Mouse (Mus musculus): Measurements from ENCODE around the gene Kcnn3. TPM values are rescaled to one million over a fixed set of nuclear protein-coding genes. Genes with fewer than 3 reads are reported as not detected.

The Kcnn3 gene
- polyA plus RNA-seq, 1 experiment from 2014 or later, result 4.4 TPM

DNA sequence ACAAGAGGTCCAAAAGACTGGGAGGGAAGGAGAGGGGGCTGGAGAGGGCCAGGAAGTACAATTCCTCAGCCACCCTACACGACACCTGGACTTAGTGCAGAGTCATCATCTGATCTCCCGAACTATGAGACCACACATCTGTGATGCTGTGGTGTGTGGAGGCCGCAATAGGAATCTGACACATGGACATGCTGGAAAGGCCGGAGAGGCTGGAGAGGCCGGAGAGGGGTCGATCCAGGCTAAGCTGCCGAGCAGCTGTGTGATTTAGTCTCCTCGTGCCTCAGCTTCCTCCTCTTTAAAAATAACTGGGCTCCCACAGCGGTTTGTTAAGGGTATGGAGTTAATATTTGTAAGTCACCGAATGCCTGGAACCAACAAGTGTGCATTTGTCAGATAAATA lies 73.6 kb downstream of the Kcnn3 start:
- H3K4me2 ChIP-seq (replicated peaks; ENCODE audit: low read depth, low read length), result no peak overlapping the region
- H3K4me1 ChIP-seq (ENCODE audit: control insufficient read depth, insufficient read depth, low read length), result 0 out of 2 replicates have a peak, but pooled peaks cover 10% of the 10 kb centered on the region
- H3K27me3 ChIP-seq (ENCODE audit: control insufficient read depth, insufficient read depth, low read length), result no peaks in the 10 kb centered on the region
- ATAC-seq (ENCODE audit: insufficient number of reproducible peaks, insufficient read depth, low FRiP score, low read depth), result no peak
- no peaks in the 10 kb centered on the region for H3K36me3 ChIP-seq (ENCODE audit: control insufficient read depth, insufficient read depth, low read length)
- no peak overlapping the region for H3K4me3 ChIP-seq (ENCODE audit: low read depth, low read length)
- no peak overlapping the region for H3K9ac ChIP-seq (replicated peaks; ENCODE audit: low read depth, low read length)
- H3K9me3 ChIP-seq (ENCODE audit: control insufficient read depth, low read depth, low read length), result no peaks in the 10 kb centered on the region
- WGBS, result 52% methylated on average over 10 of the region's 10 CpGs
- H3K27ac ChIP-seq (ENCODE audit: low read length), result no peak overlapping the region

DNA sequence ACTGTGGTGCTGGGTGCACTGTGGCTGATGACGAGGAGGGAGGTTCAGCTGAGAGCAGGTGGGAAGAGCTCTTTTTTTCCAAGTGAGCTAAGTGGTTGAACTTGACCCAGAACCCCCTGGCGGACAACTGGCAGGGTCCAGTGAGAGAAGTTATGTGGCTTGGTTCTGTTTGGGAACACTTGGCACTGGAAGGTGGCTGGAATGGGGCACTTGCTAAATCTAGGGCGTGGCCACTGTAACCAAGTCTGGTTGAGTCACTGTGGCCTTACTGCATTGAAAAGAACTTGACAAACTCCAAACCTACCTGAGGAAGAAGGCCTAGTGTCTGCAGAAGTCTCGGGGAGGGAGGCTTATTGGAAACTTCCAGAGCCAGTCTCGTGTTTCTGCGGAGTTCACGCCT lies 78.4 kb downstream of the Kcnn3 start:
- 93% methylated on average over 7 of the region's 7 CpGs for WGBS
- Histone ChIP-seq H3K36me3 (ENCODE audit: control insufficient read depth, insufficient read depth, low read length) (no peaks in the 10 kb centered on the region), H3K4me2 (replicated peaks; ENCODE audit: low read depth, low read length) (no peak overlapping the region), H3K27me3 (ENCODE audit: control insufficient read depth, insufficient read depth, low read length) (no peaks in the 10 kb centered on the region), H3K27ac (ENCODE audit: low read length) (no peak overlapping the region), H3K4me1 (ENCODE audit: control insufficient read depth, insufficient read depth, low read length) (no peaks in the 10 kb centered on the region), H3K4me3 (ENCODE audit: low read depth, low read length) (no peak overlapping the region), H3K9me3 (ENCODE audit: control insufficient read depth, low read depth, low read length) (no peaks in the 10 kb centered on the region), H3K9ac (replicated peaks; ENCODE audit: low read depth, low read length) (no peak overlapping the region)
- no peak for ATAC-seq (ENCODE audit: insufficient number of reproducible peaks, insufficient read depth, low FRiP score, low read depth)

DNA sequence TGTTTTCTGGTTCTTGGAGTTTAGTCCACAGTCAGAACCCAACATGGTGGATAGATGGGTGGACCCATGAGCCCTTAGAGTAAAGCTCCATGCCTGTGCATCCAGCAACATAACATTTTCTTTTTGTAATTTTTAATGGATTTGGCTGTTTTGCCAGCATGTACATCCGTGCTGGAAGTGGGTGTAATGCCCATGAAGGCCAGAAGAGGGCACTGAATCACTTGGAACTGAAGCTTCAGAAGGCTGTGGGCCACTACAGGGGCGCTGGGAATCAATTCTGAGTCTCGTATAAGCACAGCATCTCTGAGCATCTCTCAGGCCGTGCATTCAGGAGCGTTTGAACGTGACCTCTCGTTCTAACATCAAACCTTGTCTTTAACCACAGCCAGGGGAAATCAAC lies 79.0 kb downstream of the Kcnn3 start:
- Histone ChIP-seq H3K36me3 (ENCODE audit: control insufficient read depth, insufficient read depth, low read length) (no peaks in the 10 kb centered on the region), H3K27ac (ENCODE audit: low read length) (no peak overlapping the region), H3K27me3 (ENCODE audit: control insufficient read depth, insufficient read depth, low read length) (no peaks in the 10 kb centered on the region), H3K4me3 (ENCODE audit: low read depth, low read length) (no peak overlapping the region), H3K4me1 (ENCODE audit: control insufficient read depth, insufficient read depth, low read length) (no peaks in the 10 kb centered on the region), H3K4me2 (replicated peaks; ENCODE audit: low read depth, low read length) (no peak overlapping the region), H3K9me3 (ENCODE audit: control insufficient read depth, low read depth, low read length) (no peaks in the 10 kb centered on the region), H3K9ac (replicated peaks; ENCODE audit: low read depth, low read length) (no peak overlapping the region)
- WGBS, result 95% methylated on average over 7 of the region's 7 CpGs
- no peak for ATAC-seq (ENCODE audit: insufficient number of reproducible peaks, insufficient read depth, low FRiP score, low read depth)

DNA sequence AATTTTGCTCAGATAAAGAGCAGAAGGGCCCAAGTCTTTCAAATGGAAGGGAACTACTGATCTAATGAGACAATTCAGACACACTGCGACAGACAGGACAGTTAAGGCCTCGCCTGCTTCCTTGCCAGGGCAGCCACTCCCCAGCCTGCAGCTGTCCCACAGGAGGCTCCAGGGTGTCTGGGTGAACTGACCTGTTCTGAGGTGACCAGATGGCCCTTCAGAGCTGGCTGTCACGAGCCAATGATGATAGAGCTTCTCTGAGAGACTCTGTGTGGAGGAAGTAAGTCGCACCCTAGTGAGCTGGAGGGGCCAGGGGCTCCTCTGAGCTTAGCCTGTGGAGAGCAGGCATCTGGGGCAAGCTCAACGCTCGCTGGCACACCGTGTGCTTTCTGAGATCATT lies 81.1 kb downstream of the Kcnn3 start:
- Histone ChIP-seq H3K9me3 (ENCODE audit: control insufficient read depth, low read depth, low read length) (no peaks in the 10 kb centered on the region), H3K27ac (ENCODE audit: low read length) (no peak overlapping the region), H3K4me3 (ENCODE audit: low read depth, low read length) (no peak overlapping the region), H3K4me1 (ENCODE audit: control insufficient read depth, insufficient read depth, low read length) (no peaks in the 10 kb centered on the region), H3K9ac (replicated peaks; ENCODE audit: low read depth, low read length) (no peak overlapping the region), H3K4me2 (replicated peaks; ENCODE audit: low read depth, low read length) (no peak overlapping the region), H3K36me3 (ENCODE audit: control insufficient read depth, insufficient read depth, low read length) (no peaks in the 10 kb centered on the region), H3K27me3 (ENCODE audit: control insufficient read depth, insufficient read depth, low read length) (no peaks in the 10 kb centered on the region)
- no peak for ATAC-seq (ENCODE audit: insufficient number of reproducible peaks, insufficient read depth, low FRiP score, low read depth)
- WGBS, result 38% methylated on average over 7 of the region's 7 CpGs

DNA sequence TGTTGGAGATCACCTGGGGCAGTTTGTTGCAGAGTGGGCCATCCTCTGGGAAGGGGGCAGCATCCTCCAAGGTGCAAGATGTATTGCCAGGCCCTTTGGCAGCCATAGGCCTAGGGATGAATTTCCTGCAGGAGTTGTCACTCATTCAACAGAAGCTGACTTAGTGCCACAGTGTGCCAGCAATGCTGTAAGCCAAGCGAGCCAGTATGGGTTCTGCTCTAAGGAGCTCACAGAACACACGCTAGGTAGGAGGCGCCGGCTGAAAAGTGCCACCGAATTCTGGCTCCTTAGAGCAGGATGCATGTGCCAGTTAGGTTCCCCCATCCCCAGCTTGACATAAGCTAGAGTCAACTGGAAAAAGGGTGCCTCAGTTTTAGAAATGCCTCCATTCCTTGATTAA lies 83.3 kb downstream of the Kcnn3 start:
- Histone ChIP-seq H3K27me3 (ENCODE audit: control insufficient read depth, insufficient read depth, low read length) (no peaks in the 10 kb centered on the region), H3K36me3 (ENCODE audit: control insufficient read depth, insufficient read depth, low read length) (no peaks in the 10 kb centered on the region), H3K4me3 (ENCODE audit: low read depth, low read length) (no peak overlapping the region), H3K27ac (ENCODE audit: low read length) (no peak overlapping the region), H3K4me1 (ENCODE audit: control insufficient read depth, insufficient read depth, low read length) (no peaks in the 10 kb centered on the region), H3K9me3 (ENCODE audit: control insufficient read depth, low read depth, low read length) (no peaks in the 10 kb centered on the region), H3K4me2 (replicated peaks; ENCODE audit: low read depth, low read length) (no peak overlapping the region), H3K9ac (replicated peaks; ENCODE audit: low read depth, low read length) (no peak overlapping the region)
- ATAC-seq (ENCODE audit: insufficient number of reproducible peaks, insufficient read depth, low FRiP score, low read depth), result no peak
- WGBS, result 94% methylated on average over 5 of the region's 5 CpGs

DNA sequence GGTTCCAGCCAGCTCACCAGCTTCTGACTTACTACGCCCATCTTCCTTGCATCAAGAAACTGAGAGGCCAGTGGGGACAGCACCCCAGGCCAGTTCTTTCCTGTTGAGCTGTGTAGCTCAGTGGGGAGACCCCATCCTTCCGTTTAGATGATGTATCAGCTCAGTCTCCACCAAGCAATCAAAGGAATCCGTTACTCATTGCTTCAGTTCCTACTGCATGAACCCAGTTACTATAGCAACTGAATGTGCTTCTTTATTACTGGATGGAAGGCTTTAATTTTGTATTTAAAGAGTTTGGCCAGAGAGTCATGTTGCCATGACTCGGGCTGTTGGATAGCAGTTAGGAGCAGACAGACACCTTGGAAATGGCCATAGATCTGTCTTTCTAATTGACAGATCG lies 85.3 kb downstream of the Kcnn3 start:
- 73% methylated on average over 5 of the region's 5 CpGs for WGBS
- no peak overlapping the region for H3K27ac ChIP-seq (ENCODE audit: low read length)
- no peak overlapping the region for H3K4me3 ChIP-seq (ENCODE audit: low read depth, low read length)
- no peaks in the 10 kb centered on the region for H3K36me3 ChIP-seq (ENCODE audit: control insufficient read depth, insufficient read depth, low read length)
- no peaks in the 10 kb centered on the region for H3K4me1 ChIP-seq (ENCODE audit: control insufficient read depth, insufficient read depth, low read length)
- H3K4me2 ChIP-seq (replicated peaks; ENCODE audit: low read depth, low read length), result no peak overlapping the region
- H3K27me3 ChIP-seq (ENCODE audit: control insufficient read depth, insufficient read depth, low read length), result no peaks in the 10 kb centered on the region
- no peak for ATAC-seq (ENCODE audit: insufficient number of reproducible peaks, insufficient read depth, low FRiP score, low read depth)
- H3K9ac ChIP-seq (replicated peaks; ENCODE audit: low read depth, low read length), result no peak overlapping the region
- H3K9me3 ChIP-seq (ENCODE audit: control insufficient read depth, low read depth, low read length), result no peaks in the 10 kb centered on the region

DNA sequence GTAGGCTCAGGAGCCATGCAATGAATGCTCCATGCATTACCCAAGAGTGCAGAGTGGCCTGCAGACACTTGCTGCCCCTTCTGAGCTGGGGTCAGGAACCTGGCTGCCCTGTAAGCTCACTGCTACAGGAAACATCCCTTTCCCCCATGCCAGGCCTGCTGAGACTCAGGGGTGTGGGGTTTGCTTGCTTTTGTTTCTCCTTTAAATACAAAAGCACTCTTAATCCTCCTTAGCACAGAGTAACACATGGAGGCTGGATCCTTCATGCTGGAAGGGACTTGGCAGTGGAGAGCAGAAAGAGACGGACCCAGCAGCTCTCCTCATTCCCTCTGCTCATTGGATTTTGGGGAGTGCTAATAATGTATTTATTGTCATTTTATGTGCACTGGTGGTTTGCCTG lies 87.4 kb downstream of the Kcnn3 start:
- WGBS, result 40% methylated on average over 1 of the region's 1 CpGs
- Histone ChIP-seq H3K4me2 (replicated peaks; ENCODE audit: low read depth, low read length) (no peak overlapping the region), H3K9me3 (ENCODE audit: control insufficient read depth, low read depth, low read length) (no peaks in the 10 kb centered on the region)

DNA sequence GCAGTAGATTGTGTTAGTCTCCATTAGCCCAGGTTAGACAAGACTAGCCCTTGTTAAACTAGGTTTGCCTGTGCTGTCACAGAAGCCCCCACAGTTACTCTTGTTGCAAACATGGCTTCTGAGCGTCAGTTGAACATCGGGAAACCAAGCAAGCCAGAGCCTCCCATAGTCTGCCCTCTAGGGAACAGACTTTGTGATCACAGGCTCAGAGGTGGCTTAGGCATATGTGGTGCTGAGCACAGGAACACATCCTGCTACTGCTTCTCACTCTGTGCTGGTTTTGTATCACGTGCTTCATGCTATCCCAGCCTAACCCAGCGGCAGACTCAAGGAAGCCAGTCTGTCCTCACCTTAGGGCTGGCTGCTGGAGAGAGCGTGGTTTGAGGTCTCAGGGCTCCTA lies 92.1 kb downstream of the Kcnn3 start:
- H3K9ac ChIP-seq (replicated peaks; ENCODE audit: low read depth, low read length), result no peak overlapping the region
- no peak for ATAC-seq (ENCODE audit: insufficient number of reproducible peaks, insufficient read depth, low FRiP score, low read depth)
- no peak overlapping the region for H3K4me2 ChIP-seq (replicated peaks; ENCODE audit: low read depth, low read length)
- no peaks in the 10 kb centered on the region for H3K36me3 ChIP-seq (ENCODE audit: control insufficient read depth, insufficient read depth, low read length)
- no peaks in the 10 kb centered on the region for H3K27me3 ChIP-seq (ENCODE audit: control insufficient read depth, insufficient read depth, low read length)
- peaks cover 15% of the 10 kb centered on the region; the same call in 1 of the 2 replicates for H3K4me1 ChIP-seq (ENCODE audit: control insufficient read depth, insufficient read depth, low read length)
- no peak overlapping the region for H3K27ac ChIP-seq (ENCODE audit: low read length)
- H3K9me3 ChIP-seq (ENCODE audit: control insufficient read depth, low read depth, low read length), result no peaks in the 10 kb centered on the region
- 74% methylated on average over 5 of the region's 5 CpGs for WGBS
- no peak overlapping the region for H3K4me3 ChIP-seq (ENCODE audit: low read depth, low read length)

More for the DNA sequence above, 87.4 kb downstream of the Kcnn3 start:
- H3K4me1 ChIP-seq (ENCODE audit: control insufficient read depth, insufficient read depth, low read length), result no peaks in the 10 kb centered on the region
- H3K9ac ChIP-seq (replicated peaks; ENCODE audit: low read depth, low read length), result no peak overlapping the region
- no peak for ATAC-seq (ENCODE audit: insufficient number of reproducible peaks, insufficient read depth, low FRiP score, low read depth)
- no peak overlapping the region for H3K27ac ChIP-seq (ENCODE audit: low read length)
- H3K27me3 ChIP-seq (ENCODE audit: control insufficient read depth, insufficient read depth, low read length), result no peaks in the 10 kb centered on the region
- H3K4me3 ChIP-seq (ENCODE audit: low read depth, low read length), result no peak overlapping the region
- no peaks in the 10 kb centered on the region for H3K36me3 ChIP-seq (ENCODE audit: control insufficient read depth, insufficient read depth, low read length)

Measured in stomach, embryonic 14.5 days (tissue).